Mouse (Mus musculus) MEL (cell line): ENCODE data around the gene Map3k4.

Experiments used
- CTCF ChIP-seq, 3 experiments: IDR thresholded peaks in 2 of 3; conservative IDR thresholded peaks in 1 of 3; 2 replicates each; pipeline ENCODE4 v1.5.1; 2011 to 2012; ENCODE audit warnings: low read length in 3 of 3, low read depth in 2 of 3, mild to moderate bottlenecking in 2 of 3, improper control_type of control experiment in 1 of 3, inconsistent platforms in 1 of 3, mixed read lengths in 1 of 3, moderate library complexity in 1 of 3; ENCODE audit not compliant: control insufficient read depth in 1 of 3, insufficient read depth in 1 of 3, poor library complexity in 1 of 3, severe bottlenecking in 1 of 3
- EP300 ChIP-seq, 2 experiments: IDR thresholded peaks; 2 replicates each; pipeline ENCODE4 v1.6.1; 2011; ENCODE audit warnings: improper control_type of control experiment in 2 of 2, low read length in 2 of 2, low read depth in 1 of 2, mild to moderate bottlenecking in 1 of 2
- GABPA ChIP-seq: IDR thresholded peaks from 2 replicates; pipeline ENCODE4 v1.6.1; 2012; ENCODE audit warnings: low read depth, mild to moderate bottlenecking, inconsistent platforms, low read length, improper control_type of control experiment, moderate library complexity
- HCFC1 ChIP-seq: IDR thresholded peaks from 2 replicates; pipeline ENCODE4 v1.6.1; 2012; ENCODE audit warnings: low read depth, mild to moderate bottlenecking, inconsistent platforms, low read length, improper control_type of control experiment, moderate library complexity
- KAT2A ChIP-seq: conservative IDR thresholded peaks from 2 replicates; pipeline ENCODE4 v1.6.1; 2012; ENCODE audit warnings: low read depth, low read length, improper control_type of control experiment, inconsistent platforms
- MAFK ChIP-seq: IDR thresholded peaks from 2 replicates; pipeline ENCODE4 v1.6.1; 2011; ENCODE audit warnings: low read depth, mild to moderate bottlenecking, low read length, improper control_type of control experiment, borderline replicate concordance
- MXI1 ChIP-seq: IDR thresholded peaks from 2 replicates; pipeline ENCODE4 v1.6.1; 2011; ENCODE audit warnings: mild to moderate bottlenecking, low read depth, low read length, improper control_type of control experiment
- NELFE ChIP-seq: IDR thresholded peaks from 2 replicates; pipeline ENCODE4 v1.6.1; 2011; ENCODE audit warnings: low read depth, low read length, improper control_type of control experiment
- POLR2A ChIP-seq, 2 experiments: IDR thresholded peaks; 2 replicates each; pipeline ENCODE4 v1.6.1; 2011 to 2012; ENCODE audit warnings: low read length in 2 of 2, mild to moderate bottlenecking in 2 of 2, control low read depth in 1 of 2, improper control_type of control experiment in 1 of 2, low read depth in 1 of 2, moderate library complexity in 1 of 2; ENCODE audit not compliant: control insufficient read depth in 1 of 2, insufficient read depth in 1 of 2, poor library complexity in 1 of 2
- RCOR1 ChIP-seq: IDR thresholded peaks from 2 replicates; pipeline ENCODE4 v1.6.1; 2012; ENCODE audit warnings: low read depth, mild to moderate bottlenecking, inconsistent platforms, low read length, improper control_type of control experiment
- USF1 ChIP-seq: IDR thresholded peaks from 2 replicates; pipeline ENCODE4 v1.6.1; 2014; ENCODE audit warnings: low read depth, mild to moderate bottlenecking, inconsistent platforms, low read length, improper control_type of control experiment, moderate library complexity
- USF2 ChIP-seq, 2 experiments: IDR thresholded peaks; 2 replicates each; pipeline ENCODE4 v1.6.1; 2011 to 2012; ENCODE audit warnings: improper control_type of control experiment in 2 of 2, low read length in 2 of 2, borderline replicate concordance in 1 of 2, inconsistent platforms in 1 of 2, low read depth in 1 of 2, mild to moderate bottlenecking in 1 of 2; ENCODE audit not compliant: insufficient read depth in 1 of 2
- ZKSCAN1 ChIP-seq: IDR thresholded peaks from 2 replicates; pipeline ENCODE4 v1.6.1; 2012; ENCODE audit warnings: low read depth, mild to moderate bottlenecking, inconsistent platforms, low read length, improper control_type of control experiment, moderate library complexity
- ZNF384 ChIP-seq: IDR thresholded peaks from 2 replicates; pipeline ENCODE4 v1.6.1; 2012; ENCODE audit warnings: low read depth, mild to moderate bottlenecking, inconsistent platforms, low read length, improper control_type of control experiment

- TF ChIP-seq ZKSCAN1 (no peak), USF1 (no peak), USF2 (IDR thresholded peaks at IDR 0.05; ENCODE audit: borderline replicate concordance in 1 of 2, insufficient read depth in 1 of 2, low read depth in 1 of 2, low read length in 2 of 2) (no peak), HCFC1 (no peak), RCOR1 (no peak), GABPA (no peak), CTCF (IDR thresholded peaks at IDR 0.05 in 2 of 3, conservative IDR thresholded peaks at IDR 0.05 in 1 of 3; ENCODE audit: control insufficient read depth in 1 of 3, insufficient read depth in 1 of 3, low read depth in 2 of 3, low read length in 3 of 3, poor library complexity in 1 of 3, severe bottlenecking in 1 of 3) (no peak), POLR2A (IDR thresholded peaks at IDR 0.05; ENCODE audit: control insufficient read depth in 1 of 2, insufficient read depth in 1 of 2, low read depth in 1 of 2, low read length in 2 of 2, poor library complexity in 1 of 2) (no peak), EP300 (IDR thresholded peaks at IDR 0.05; ENCODE audit: low read depth in 1 of 2, low read length in 2 of 2) (no peak), MAFK (no peak), KAT2A (no peak), MXI1 (no peak), ZNF384 (no peak), NELFE (no peak)
Measured at GRCm38 (mm10) chr17:12316251-12316650, 2.3 kb downstream of the Map3k4 start.
